Mouse (Mus musculus) thymus, postnatal 25 days (tissue): ENCODE results near the gene Zfp985.
"Not testable (repeated sequence)": the region's sequence is repeated elsewhere in the genome, so short reads cannot be mapped to it uniquely, and the experiment has no call there.

Experiments
- DNase-seq: peaks from one replicate; pipeline ENCODE4 v3.0.0; 2022

Zfp985 gene

DNA sequence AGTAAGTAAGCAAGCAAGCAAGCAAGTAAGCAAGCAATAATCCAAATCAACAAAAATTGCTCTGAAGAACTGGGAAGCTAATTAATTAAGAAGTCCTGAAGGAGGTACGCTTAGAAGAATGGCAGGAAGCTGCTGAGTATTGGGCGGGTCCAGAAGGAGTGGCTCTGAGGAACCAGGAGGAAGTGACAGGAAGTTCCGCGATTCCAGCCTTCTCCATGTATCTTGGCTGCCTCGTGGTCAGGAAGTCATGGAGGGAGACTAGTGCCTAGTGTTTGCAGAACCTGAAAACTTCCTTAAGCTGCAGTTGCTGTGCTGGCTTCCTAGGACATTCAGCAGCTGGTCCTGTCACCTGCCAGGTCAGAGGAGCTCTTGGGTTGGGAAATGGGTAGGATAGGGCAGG is at the start of gene Zfp985:
Gene Zfp985, plus strand, starts transcription at position 207 of the 400 bp plus-strand sequence.
- DNase-seq = not testable (repeated sequence)

- DNase-seq = no peak
Observed at GRCm38 (mm10) chr4:147509174-147509573, 43.9 kb upstream of the Zfp985 start.

- no peak for DNase-seq
Observed at GRCm38 (mm10) chr4:147518981-147519380, 34.1 kb upstream of the Zfp985 start.

DNA sequence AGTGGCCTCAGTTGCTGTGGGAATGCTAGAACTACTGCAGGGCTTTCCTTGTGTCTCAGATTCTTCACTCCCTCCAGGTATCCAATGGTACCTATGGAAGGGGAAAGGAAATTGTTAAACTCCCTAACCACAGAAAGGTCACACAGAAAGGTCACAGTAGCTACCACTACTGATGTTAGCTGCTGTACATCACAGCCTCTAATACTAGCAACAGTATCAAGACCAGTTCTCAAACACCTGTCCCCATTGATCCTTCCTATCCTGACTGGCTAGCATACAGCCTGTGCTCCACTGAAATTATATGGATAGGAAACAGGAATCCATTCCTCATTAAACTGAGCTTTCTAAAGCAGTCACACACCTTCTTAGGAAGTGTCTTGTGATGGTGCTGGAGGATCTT is 33.0 kb upstream of the Zfp985 start:
- no peak for DNase-seq

GRCm38 (mm10) chr4:147525125-147525524 is 28.0 kb upstream of the Zfp985 start:
- DNase-seq = no peak

- DNase-seq = no peak
Observed at GRCm38 (mm10) chr4:147530366-147530765, 22.7 kb upstream of the Zfp985 start.

DNA sequence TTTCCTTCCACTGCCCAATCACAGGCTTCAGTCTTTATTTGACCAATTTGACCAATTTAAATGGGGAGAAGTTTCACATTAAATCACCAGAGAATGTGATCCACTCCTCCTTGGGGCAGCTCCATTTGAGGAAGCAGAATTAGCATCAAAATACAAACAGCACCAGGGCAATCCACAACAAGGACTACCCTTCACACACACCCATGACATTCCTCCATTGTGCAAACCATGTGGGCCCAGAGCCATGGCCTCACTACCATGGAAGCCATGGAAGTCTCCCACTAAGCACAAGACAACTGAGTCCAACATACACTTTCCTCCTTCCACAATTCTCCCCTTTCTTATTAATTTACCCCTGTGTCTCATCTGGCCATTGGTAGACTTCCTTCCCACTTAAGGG is 17.2 kb upstream of the Zfp985 start:
- not testable (repeated sequence) for DNase-seq

DNA sequence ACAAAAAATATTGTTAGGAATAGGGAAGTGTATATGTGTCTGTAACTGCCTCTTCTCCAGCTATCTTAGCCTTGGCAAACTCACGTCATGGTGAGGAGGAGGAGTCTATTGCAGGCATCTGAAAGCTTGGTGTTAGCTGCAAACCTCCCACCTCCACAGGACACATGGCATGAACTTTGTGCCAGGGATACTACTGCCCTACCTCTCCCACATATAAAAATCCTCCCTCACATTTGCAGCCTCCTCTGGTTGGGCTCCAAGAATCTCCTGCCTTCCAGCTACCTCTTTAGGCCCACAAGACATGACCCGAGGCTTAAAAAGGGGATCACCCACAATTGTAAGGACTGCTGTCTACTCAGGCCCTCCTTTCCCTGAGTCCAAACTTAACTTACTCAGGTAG is 15.4 kb upstream of the Zfp985 start:
- DNase-seq = no peak

DNA sequence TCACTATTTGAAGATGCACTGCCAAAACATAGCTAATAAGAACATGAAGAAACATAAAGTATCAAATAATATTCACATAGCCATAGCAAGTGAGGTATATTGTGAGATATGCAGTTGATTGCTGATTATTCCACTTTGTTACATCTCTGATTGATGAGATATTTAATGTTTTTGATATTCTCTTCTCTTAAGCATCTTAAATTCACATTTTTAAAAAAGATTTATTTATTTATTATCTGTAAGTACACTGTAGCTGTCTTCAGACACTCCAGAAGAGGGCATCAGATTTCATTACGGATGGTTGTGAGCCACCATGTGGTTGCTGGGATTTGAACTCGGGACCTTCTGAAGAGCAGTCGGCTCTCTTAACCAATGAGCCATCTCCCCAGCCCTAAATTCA is 13.2 kb upstream of the Zfp985 start, which contains the start of gene Gm16503:
Gene Gm16503, plus strand, starts transcription at position 301 of the 400 bp plus-strand sequence.
- DNase-seq = not testable (repeated sequence)

DNA sequence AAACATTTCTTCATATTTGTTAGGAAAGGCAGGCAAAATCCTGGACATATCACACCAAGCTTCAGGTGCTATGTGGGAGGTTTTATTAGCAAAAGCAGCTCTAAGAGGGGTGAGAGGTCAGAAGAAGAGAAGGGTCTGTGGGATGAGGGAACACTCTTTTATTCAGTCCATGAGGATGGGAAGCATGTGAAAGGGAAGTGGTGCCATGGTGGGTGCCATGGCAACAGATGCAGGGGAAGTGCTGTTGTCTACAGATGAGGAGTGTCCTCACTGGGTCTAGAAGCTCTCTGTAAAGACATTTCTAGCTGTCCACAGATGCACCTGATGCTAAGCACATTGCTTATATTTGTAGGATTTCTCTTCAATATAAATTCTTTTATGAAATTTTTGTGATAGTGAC is 12.0 kb upstream of the Zfp985 start:
- DNase-seq = no peak

GRCm38 (mm10) chr4:147554361-147554760 is 1.3 kb downstream of the Zfp985 start:
- DNase-seq = not testable (repeated sequence)

GRCm38 (mm10) chr4:147556921-147557320 is 3.8 kb downstream of the Zfp985 start:
- DNase-seq = not testable (repeated sequence)

GRCm38 (mm10) chr4:147558011-147558410 is 4.9 kb downstream of the Zfp985 start:
- not testable (repeated sequence) for DNase-seq

- DNase-seq = not testable (repeated sequence)
Observed at GRCm38 (mm10) chr4:147559096-147559495, 6.0 kb downstream of the Zfp985 start.

DNA sequence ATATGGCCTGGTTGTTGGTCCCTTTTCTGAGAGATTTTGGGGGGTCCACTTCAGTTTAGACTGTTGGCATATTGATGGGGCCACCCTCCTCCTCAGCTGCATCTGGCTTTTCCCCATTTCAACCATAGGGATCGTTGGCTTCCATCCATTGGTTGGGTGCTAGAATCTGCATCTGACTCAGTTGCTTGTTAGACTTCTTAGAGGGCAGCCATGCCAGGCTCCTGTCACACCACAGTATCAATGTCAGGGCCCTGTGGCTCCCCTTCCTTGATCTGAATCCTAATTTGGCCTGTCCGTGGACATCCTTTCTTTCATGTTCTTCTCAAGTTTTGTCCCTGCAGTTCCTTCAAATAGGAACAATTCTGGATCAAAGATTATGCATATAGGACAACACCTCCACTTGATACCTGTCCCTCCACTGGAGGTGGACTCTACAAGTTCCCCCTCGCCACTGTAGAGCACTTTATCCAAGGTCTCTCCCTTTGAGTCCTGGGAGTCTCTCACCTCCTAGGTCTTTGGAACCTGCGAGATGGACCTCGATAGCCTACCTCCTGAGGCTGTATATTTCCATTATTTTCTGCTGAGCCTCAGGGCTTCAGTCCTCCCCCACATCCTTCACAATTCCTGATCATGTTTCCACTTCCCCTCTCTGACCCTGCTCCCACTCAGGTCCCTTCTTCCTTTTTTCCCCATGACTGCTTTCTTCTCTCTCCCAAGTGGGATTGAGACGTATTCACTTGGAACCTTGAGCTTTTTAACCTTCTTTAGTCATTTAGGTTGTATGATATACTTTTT is 12.5 kb downstream of the Zfp985 start:
- no peak for DNase-seq

DNA sequence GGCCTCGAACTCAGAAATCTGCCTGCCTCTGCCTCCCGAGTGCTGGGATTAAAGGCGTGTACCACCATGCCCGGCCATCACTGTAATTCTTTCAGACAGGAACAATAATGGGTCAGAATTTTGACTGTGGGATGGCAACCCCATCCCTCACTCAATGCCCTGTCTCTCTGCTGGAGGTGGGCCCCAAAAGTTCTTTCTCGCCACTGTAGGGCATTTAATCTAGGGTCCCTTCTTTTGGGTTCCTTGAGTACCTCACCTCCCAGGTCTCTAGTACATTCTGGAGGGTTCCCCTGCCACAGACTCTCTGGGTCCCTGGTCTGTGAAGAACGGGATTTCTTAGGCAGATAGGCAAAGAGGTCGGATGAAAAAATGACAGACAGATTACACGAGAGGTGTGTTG is 18.1 kb downstream of the Zfp985 start:
- DNase-seq = not testable (repeated sequence)

DNA sequence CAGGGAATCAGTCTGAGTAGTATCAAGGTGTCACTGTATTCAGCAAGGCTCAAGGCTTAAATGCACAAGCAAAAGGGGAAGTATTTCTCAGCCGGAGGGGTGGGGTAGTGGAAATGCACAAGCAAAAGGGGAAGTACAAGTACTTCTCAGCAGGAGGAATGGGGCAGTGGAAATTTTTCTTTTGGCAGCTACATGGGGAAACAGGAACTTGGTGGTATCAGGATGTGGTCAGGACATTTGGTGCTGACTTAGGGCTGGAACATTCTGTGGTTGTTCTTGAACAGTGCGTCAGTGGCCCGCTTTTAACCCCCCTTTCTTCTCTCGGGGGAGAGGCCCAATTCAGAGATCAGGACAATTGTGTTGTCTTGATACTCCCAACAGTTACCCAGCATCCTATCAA is 26.3 kb downstream of the Zfp985 start:
- not testable (repeated sequence) for DNase-seq

GRCm38 (mm10) chr4:147586511-147587473 is 33.7 kb downstream of the Zfp985 start:
- DNase-seq = no peak

- not testable (repeated sequence) for DNase-seq
Observed at GRCm38 (mm10) chr4:147594630-147595029, 41.6 kb downstream of the Zfp985 start.

GRCm38 (mm10) chr4:147597685-147598084 is 44.6 kb downstream of the Zfp985 start:
- no peak for DNase-seq

DNA sequence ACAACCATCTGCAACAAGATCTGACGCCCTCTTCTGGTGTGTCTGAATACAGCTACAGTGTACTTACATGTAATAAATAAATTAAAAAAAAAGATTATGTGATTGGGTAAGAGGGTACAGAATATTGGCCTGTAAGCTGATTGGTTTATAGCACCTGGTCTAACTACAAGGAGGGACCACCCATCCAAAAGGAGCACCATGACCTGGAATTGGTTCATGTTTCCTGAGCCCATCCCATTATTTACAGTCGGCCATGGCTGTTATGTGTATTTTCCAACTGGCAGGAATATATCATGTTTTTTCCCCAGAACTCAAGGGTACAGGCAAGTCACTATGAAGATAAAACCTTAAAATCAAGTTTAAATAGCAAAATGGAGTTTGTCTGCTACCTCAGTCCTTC is 45.8 kb downstream of the Zfp985 start:
- no peak for DNase-seq

- no peak for DNase-seq
Observed at GRCm38 (mm10) chr4:147601881-147602280, 48.8 kb downstream of the Zfp985 start.

DNA sequence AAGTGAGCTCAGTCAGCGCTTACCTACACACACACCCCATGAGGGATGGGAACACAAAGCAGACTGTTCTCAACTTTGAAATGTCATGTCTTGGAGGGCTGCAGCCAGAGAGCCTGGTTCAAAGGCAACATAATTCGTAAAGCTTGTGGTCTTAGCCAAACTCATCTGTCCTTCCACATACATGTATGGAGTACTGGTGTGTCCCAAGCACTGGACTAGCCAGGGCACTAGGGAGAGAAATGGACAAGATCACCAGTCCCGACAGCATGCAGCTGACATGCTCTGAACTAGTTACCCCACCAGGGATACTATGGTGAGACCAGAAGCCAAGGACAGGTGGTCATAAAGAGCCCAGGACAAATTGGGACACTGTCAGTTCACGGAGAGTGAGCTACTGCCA is 50.7 kb downstream of the Zfp985 start:
- DNase-seq = no peak

- DNase-seq = no peak
Observed at GRCm38 (mm10) chr4:147605521-147605920, 52.4 kb downstream of the Zfp985 start.
